Comparison of ENCODE assay signal across 7 mouse cellular contexts in the genomic region with DNA sequence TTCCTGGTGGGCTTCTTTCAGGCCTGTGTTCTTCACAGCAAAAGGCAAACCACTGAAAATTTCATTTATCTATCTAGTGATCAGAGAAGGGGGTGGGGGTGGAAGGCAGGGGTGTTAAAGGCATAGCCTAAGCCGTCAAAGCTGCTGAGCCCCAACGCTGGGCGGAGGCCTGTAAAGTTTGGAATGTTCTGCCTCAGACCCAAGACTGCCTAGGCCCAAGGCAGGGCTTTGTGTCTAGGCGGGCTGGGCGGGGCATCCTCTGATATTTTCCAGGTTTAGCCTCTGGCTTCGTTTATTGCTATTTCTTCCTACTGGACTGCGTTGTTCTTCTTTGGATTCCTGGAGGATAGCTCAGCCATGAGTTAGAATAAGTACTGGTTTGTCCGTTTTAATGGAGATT. TPM values are rescaled to one million over a fixed set of nuclear protein-coding genes. Genes with fewer than 3 reads are reported as not detected.
DNase-seq lines count a peak whose midpoint lies in the region; ATAC-seq and TF ChIP-seq lines count a peak whose summit lies in the region.

No protein-coding gene starts in this region.

- peaks cover 19% of the 10 kb centered on the region for H3K27me3 ChIP-seq in forebrain, embryonic 12.5 days
- peaks cover 12% of the 10 kb centered on the region for H3K27me3 ChIP-seq in limb, embryonic 11.5 days (ENCODE audit: control insufficient read depth, insufficient read depth, low read length)
- no peaks in the 10 kb centered on the region for H3K27me3 ChIP-seq in midbrain, postnatal 0 days (ENCODE audit: insufficient read depth, low read length)

- no peaks in the 10 kb centered on the region for H3K9me3 ChIP-seq in forebrain, embryonic 12.5 days
- H3K9me3 ChIP-seq in limb, embryonic 11.5 days (ENCODE audit: control insufficient read depth, low read length): no peaks in the 10 kb centered on the region
- H3K9me3 ChIP-seq in midbrain, postnatal 0 days (ENCODE audit: low read length): no peaks in the 10 kb centered on the region

- intact Hi-C loops in heart, postnatal 14 days (cut with DNase I): no loop called here

- peak overlapping the region; percentile 76 for H3K4me2 ChIP-seq in forebrain, embryonic 12.5 days
- H3K4me2 ChIP-seq in limb, embryonic 11.5 days (ENCODE audit: low read depth, severe bottlenecking): peak overlapping the region; percentile 59
- H3K4me2 ChIP-seq in midbrain, postnatal 0 days (ENCODE audit: low read depth, low read length, poor library complexity, severe bottlenecking): peak overlapping the region; percentile 83

- H3K4me1 ChIP-seq in forebrain, embryonic 12.5 days: peaks cover 29% of the 10 kb centered on the region
- 0 out of 2 replicates have a peak, but pooled peaks cover 4% of the 10 kb centered on the region for H3K4me1 ChIP-seq in limb, embryonic 11.5 days (ENCODE audit: control insufficient read depth, insufficient read depth, low read length)
- H3K4me1 ChIP-seq in midbrain, postnatal 0 days (ENCODE audit: insufficient read depth, low read length): no peaks in the 10 kb centered on the region

- peak; percentile 61 to 68 for DNase-seq in heart, postnatal 14 days
- DNase-seq in limb, embryonic 11.5 days (ENCODE audit: low spot score): peak; percentile 44
- DNase-seq in midbrain, postnatal 0 days (ENCODE audit: low spot score): no peak
- DNase-seq in right cerebral cortex, postnatal 36 days (ENCODE audit: low spot score in 2 of 2): no peak
- DNase-seq in right cerebral cortex, postnatal 10 days (ENCODE audit: low spot score in 2 of 2): no peak

- no peak overlapping the region for H3K27ac ChIP-seq in forebrain, embryonic 12.5 days
- no peak overlapping the region for H3K27ac ChIP-seq in limb, embryonic 11.5 days (replicated peaks; ENCODE audit: low read depth, low read length)
- H3K27ac ChIP-seq in midbrain, postnatal 0 days (ENCODE audit: low read depth, low read length): peak overlapping the region; percentile 75

- ATAC-seq in common myeloid progenitor, adult 5-6 weeks (replicated peaks; ENCODE audit: low read depth, poor library complexity, severe bottlenecking): 0 out of 2 replicates have a peak, but pooled peaks have one; percentile 10
- peak; percentile 33; the same call in 1 of the 2 replicates for ATAC-seq in forebrain, embryonic 12.5 days (ENCODE audit: low FRiP score)
- ATAC-seq in limb, embryonic 11.5 days (ENCODE audit: insufficient number of reproducible peaks, low FRiP score, low TSS enrichment, low read depth): peak; percentile 36
- ATAC-seq in midbrain, postnatal 0 days (ENCODE audit: low FRiP score): peak; percentile 29

- H3K9ac ChIP-seq in forebrain, embryonic 12.5 days: peak overlapping the region; percentile 57; the same call in 1 of the 2 replicates
- H3K9ac ChIP-seq in limb, embryonic 11.5 days (ENCODE audit: low read length): no peak overlapping the region
- peak overlapping the region; percentile 73; the same call in 1 of the 2 replicates for H3K9ac ChIP-seq in midbrain, postnatal 0 days (replicated peaks; ENCODE audit: low read length, poor library complexity, severe bottlenecking)

- H3K36me3 ChIP-seq in forebrain, embryonic 12.5 days (replicated peaks): no peaks in the 10 kb centered on the region
- H3K36me3 ChIP-seq in limb, embryonic 11.5 days (ENCODE audit: control insufficient read depth, insufficient read depth, low read length): no peaks in the 10 kb centered on the region
- H3K36me3 ChIP-seq in midbrain, postnatal 0 days (ENCODE audit: insufficient read depth, low read length): no peaks in the 10 kb centered on the region

- TF ChIP-seq CTCF in midbrain, postnatal 0 days (IDR thresholded peaks at IDR 0.05): no peak

- WGBS in forebrain, embryonic 12.5 days: 47% methylated on average over 8 of the region's 8 CpGs
- 34% methylated on average over 8 of the region's 8 CpGs for WGBS in limb, embryonic 11.5 days
- WGBS in midbrain, postnatal 0 days: 44% methylated on average over 8 of the region's 8 CpGs

- peak overlapping the region; percentile 46 for H3K4me3 ChIP-seq in forebrain, embryonic 12.5 days (replicated peaks)
- H3K4me3 ChIP-seq in limb, embryonic 11.5 days (ENCODE audit: low read depth, low read length): peak overlapping the region; percentile 32
- peak overlapping the region; percentile 42 for H3K4me3 ChIP-seq in midbrain, postnatal 0 days (ENCODE audit: low read depth, low read length)

RNA-seq across cellular contexts. Expression of a gene that starts 0.3 kb away (rescaled TPM):
- 0.59 and 0.92 TPM in 2 replicates for total RNA-seq in common myeloid progenitor, adult 5-6 weeks (2017)
- polyA plus RNA-seq in forebrain, embryonic 12.5 days (2016; fragmentation: Nextera tagmentation; extraction: Ambion mirVana): 20.2 and 24.7 TPM in 2 replicates
- total RNA-seq in heart, postnatal 14 days (2021): 10 to 100 TPM; 31.4 to 35.5 TPM
- 21.0 and 21.1 TPM in 2 replicates for polyA plus RNA-seq in limb, embryonic 11.5 days (2014; fragmentation: Nextera tagmentation; extraction: Ambion mirVana)
- 24.8 and 33.5 TPM in 2 replicates for total RNA-seq in midbrain, postnatal 0 days (2014; rRNA removed)
- polyA plus RNA-seq in midbrain, postnatal 0 days (2015; fragmentation: Nextera tagmentation; extraction: Ambion mirVana): 34.6 and 40.4 TPM in 2 replicates

RNA-seq across cellular contexts. Expression of a gene that starts 56.9 kb away (rescaled TPM):
- total RNA-seq in common myeloid progenitor, adult 5-6 weeks (2017): not detected in 2 replicates
- 0.38 and 0.70 TPM in 2 replicates for polyA plus RNA-seq in forebrain, embryonic 12.5 days (2016; fragmentation: Nextera tagmentation; extraction: Ambion mirVana)
- total RNA-seq in heart, postnatal 14 days (2021): not detected
- not detected in 2 replicates for polyA plus RNA-seq in limb, embryonic 11.5 days (2014; fragmentation: Nextera tagmentation; extraction: Ambion mirVana)
- total RNA-seq in midbrain, postnatal 0 days (2014; rRNA removed): 9.9 and 12.0 TPM in 2 replicates
- polyA plus RNA-seq in midbrain, postnatal 0 days (2015; fragmentation: Nextera tagmentation; extraction: Ambion mirVana): 6.3 and 7.7 TPM in 2 replicates

Comparison
In these comparisons a context has a peak if more than half of its experiments do, and no peak if none do; other contexts are left out.
1. DNase-seq: peak in heart, postnatal 14 days (2 of 2) and limb, embryonic 11.5 days (single experiment); none in midbrain, postnatal 0 days (single experiment), right cerebral cortex, postnatal 36 days (0 of 2) and right cerebral cortex, postnatal 10 days (0 of 2).
2. RNA of a gene that starts 0.3 kb away (total RNA-seq): 31.4 to 35.5 TPM in heart, postnatal 14 days and 24.8 to 33.5 TPM in midbrain, postnatal 0 days; 0.59 to 0.92 TPM in common myeloid progenitor, adult 5-6 weeks; every median in the first group is over 10 times any median in the second.
3. RNA of a gene that starts 56.9 kb away (total RNA-seq): 9.9 to 12.0 TPM in midbrain, postnatal 0 days; not detected in common myeloid progenitor, adult 5-6 weeks and not detected in heart, postnatal 14 days; every median in the first group is over 10 times any median in the second.
4. Peak in every context shown above with its lines, with median percentiles within 50 percentile points of each other: ATAC-seq, H3K4me2 ChIP-seq and H3K4me3 ChIP-seq.